Mouse (Mus musculus) CH12.LX (cell line): ENCODE data around the gene Dusp10. TPM values are rescaled to one million over a fixed set of nuclear protein-coding genes. Genes with fewer than 3 reads are reported as not detected.

ENCODE experiments used
- DNase-seq: peaks from one replicate; pipeline ENCODE4 v3.0.0-alpha.2; 2013; ENCODE audit errors: extremely low read depth
- H3K27ac ChIP-seq: 2 replicates; pipeline ENCODE4 v1.5.1; 2012; ENCODE audit warnings: low read depth, mild to moderate bottlenecking, control low read depth, moderate library complexity; ENCODE audit not compliant: insufficient read depth
- H3K27me3 ChIP-seq: replicated peaks from 2 replicates; pipeline ENCODE3; 2012; ENCODE audit warnings: inconsistent platforms
- H3K36me3 ChIP-seq, 2 experiments: replicated peaks in 1 of 2; 2 replicates each; pipeline versions ENCODE3 to v1.6.1; 2012; ENCODE audit warnings: inconsistent platforms in 1 of 2, low read length in 1 of 2, mild to moderate bottlenecking in 1 of 2, mixed read lengths in 1 of 2, moderate library complexity in 1 of 2; ENCODE audit not compliant: control insufficient read depth in 1 of 2, insufficient read depth in 1 of 2
- H3K4me1 ChIP-seq, 2 experiments: 2 replicates each; pipeline ENCODE4 v1.6.1; 2012; ENCODE audit warnings: inconsistent platforms in 1 of 2, moderate library complexity in 1 of 2; ENCODE audit not compliant: insufficient read depth in 2 of 2, control insufficient read depth in 1 of 2
- H3K4me2 ChIP-seq: 2 replicates; pipeline ENCODE4 v1.6.1; 2012; ENCODE audit warnings: low read depth, mild to moderate bottlenecking, control low read depth; ENCODE audit not compliant: poor library complexity, insufficient read depth, severe bottlenecking
- H3K4me3 ChIP-seq, 3 experiments: fragments of 150-350 bp in 1 of 3; sonication (generic) in 1 of 3; replicated peaks in 1 of 3; 2 replicates each; pipeline versions ENCODE3 to v1.5.1; 2011 to 2012; ENCODE audit warnings: low read depth in 2 of 3, low read length in 2 of 3, mild to moderate bottlenecking in 2 of 3, moderate library complexity in 2 of 3, control low read depth in 1 of 3, improper control_type of control experiment in 1 of 3, inconsistent platforms in 1 of 3, mixed read lengths in 1 of 3; ENCODE audit not compliant: poor library complexity in 1 of 3
- H3K79me2 ChIP-seq: replicated peaks from 2 replicates; pipeline ENCODE4 v1.6.1; 2012; ENCODE audit warnings: mild to moderate bottlenecking, moderate library complexity; ENCODE audit not compliant: control insufficient read depth, poor library complexity, insufficient read depth, severe bottlenecking; ENCODE audit errors: extremely low read depth
- H3K9ac ChIP-seq: 2 replicates; pipeline ENCODE4 v1.6.1; 2012; ENCODE audit warnings: low read depth, mild to moderate bottlenecking, control low read depth, moderate library complexity; ENCODE audit not compliant: insufficient read depth
- H3K9me3 ChIP-seq: replicated peaks from 2 replicates; pipeline ENCODE3; 2012; ENCODE audit warnings: low read length, inconsistent platforms, mixed read lengths
- BHLHE40 ChIP-seq: IDR thresholded peaks from 2 replicates; pipeline ENCODE4 v1.6.1; 2011; ENCODE audit warnings: mild to moderate bottlenecking, low read depth, low read length, improper control_type of control experiment
- CHD2 ChIP-seq: IDR thresholded peaks from 2 replicates; pipeline ENCODE4 v1.6.1; 2011; ENCODE audit warnings: low read length, improper control_type of control experiment
- CTCF ChIP-seq, 2 experiments: IDR thresholded peaks in 1 of 2; conservative IDR thresholded peaks in 1 of 2; 2 replicates each; pipeline ENCODE4 v1.5.1; 2011 to 2012; ENCODE audit warnings: low read depth in 2 of 2, low read length in 2 of 2, improper control_type of control experiment in 1 of 2, inconsistent platforms in 1 of 2, mild to moderate bottlenecking in 1 of 2, moderate library complexity in 1 of 2
- E2F4 ChIP-seq: IDR thresholded peaks from 2 replicates; pipeline ENCODE4 v1.6.1; 2011; ENCODE audit warnings: low read depth, low read length, improper control_type of control experiment; ENCODE audit not compliant: insufficient replicate concordance
- ELF1 ChIP-seq: IDR thresholded peaks from 2 replicates; pipeline ENCODE4 v1.6.1; 2014; ENCODE audit warnings: low read depth, mild to moderate bottlenecking, inconsistent platforms, low read length, improper control_type of control experiment
- EP300 ChIP-seq: IDR thresholded peaks from 2 replicates; pipeline ENCODE4 v1.6.1; 2011; ENCODE audit warnings: low read length, improper control_type of control experiment
- ETS1 ChIP-seq: conservative IDR thresholded peaks from 2 replicates; pipeline ENCODE4 v1.6.1; 2012; ENCODE audit warnings: low read depth, mild to moderate bottlenecking, inconsistent platforms, low read length, improper control_type of control experiment, moderate library complexity
- IRF4 ChIP-seq: IDR thresholded peaks from 2 replicates; pipeline ENCODE4 v1.6.1; 2014; ENCODE audit warnings: low read depth, mild to moderate bottlenecking, inconsistent platforms, low read length, improper control_type of control experiment
- KAT2A ChIP-seq: IDR thresholded peaks from 2 replicates; pipeline ENCODE4 v1.6.1; 2012; ENCODE audit warnings: low read length, improper control_type of control experiment, inconsistent platforms; ENCODE audit not compliant: insufficient replicate concordance
- MAFK ChIP-seq: IDR thresholded peaks from 2 replicates; pipeline ENCODE4 v1.6.1; 2011; ENCODE audit warnings: low read length, improper control_type of control experiment; ENCODE audit not compliant: insufficient replicate concordance
- MEF2A ChIP-seq: IDR thresholded peaks from 2 replicates; pipeline ENCODE4 v1.6.1; 2014; ENCODE audit warnings: low read depth, mild to moderate bottlenecking, inconsistent platforms, low read length, improper control_type of control experiment, borderline replicate concordance
- MXI1 ChIP-seq: IDR thresholded peaks from 2 replicates; pipeline ENCODE4 v1.6.1; 2011; ENCODE audit warnings: mild to moderate bottlenecking, low read depth, low read length, improper control_type of control experiment
- MYC ChIP-seq: IDR thresholded peaks from 2 replicates; pipeline ENCODE4 v1.6.1; 2011; ENCODE audit warnings: low read depth, mild to moderate bottlenecking, improper control_type of control experiment, low read length
- NRF1 ChIP-seq: IDR thresholded peaks from 2 replicates; pipeline ENCODE4 v1.6.1; 2014; ENCODE audit warnings: low read depth, mild to moderate bottlenecking, inconsistent platforms, low read length, improper control_type of control experiment, moderate library complexity
- PAX5 ChIP-seq: IDR thresholded peaks from 2 replicates; pipeline ENCODE4 v1.6.1; 2012; ENCODE audit warnings: low read length, inconsistent platforms, mixed read lengths
- POLR2A ChIP-seq: IDR thresholded peaks from 2 replicates; pipeline ENCODE4 v1.6.1; 2011; ENCODE audit warnings: low read depth, mild to moderate bottlenecking, improper control_type of control experiment, low read length
- POLR2AphosphoS2 ChIP-seq: IDR thresholded peaks from 2 replicates; pipeline ENCODE4 v1.6.1; 2011; ENCODE audit warnings: low read depth, low read length, improper control_type of control experiment
- RAD21 ChIP-seq: IDR thresholded peaks from 2 replicates; pipeline ENCODE4 v1.6.1; 2011; ENCODE audit warnings: low read depth, mild to moderate bottlenecking, low read length, improper control_type of control experiment, moderate library complexity
- RCOR1 ChIP-seq: conservative IDR thresholded peaks from 2 replicates; pipeline ENCODE4 v1.6.1; 2012; ENCODE audit warnings: low read depth, mild to moderate bottlenecking, inconsistent platforms, low read length, improper control_type of control experiment
- SIN3A ChIP-seq: IDR thresholded peaks from 2 replicates; pipeline ENCODE4 v1.6.1; 2012; ENCODE audit warnings: low read length, improper control_type of control experiment, inconsistent platforms
- TBP ChIP-seq: conservative IDR thresholded peaks from 2 replicates; pipeline ENCODE4 v1.6.1; 2011; ENCODE audit warnings: low read depth, low read length, improper control_type of control experiment
- TCF12 ChIP-seq: IDR thresholded peaks from 2 replicates; pipeline ENCODE4 v1.6.1; 2014; ENCODE audit warnings: low read depth, mild to moderate bottlenecking, inconsistent platforms, low read length, improper control_type of control experiment
- UBTF ChIP-seq: IDR thresholded peaks from 2 replicates; pipeline ENCODE4 v1.6.1; 2012; ENCODE audit warnings: low read depth, mild to moderate bottlenecking, inconsistent platforms, low read length, improper control_type of control experiment, moderate library complexity
- USF2 ChIP-seq: conservative IDR thresholded peaks from 2 replicates; pipeline ENCODE4 v1.6.1; 2011; ENCODE audit warnings: low read depth, low read length, improper control_type of control experiment
- ZC3H11A ChIP-seq: IDR thresholded peaks from 2 replicates; pipeline ENCODE4 v1.6.1; 2012; ENCODE audit warnings: low read depth, mild to moderate bottlenecking, inconsistent platforms, low read length, improper control_type of control experiment
- ZKSCAN1 ChIP-seq: IDR thresholded peaks from 2 replicates; pipeline ENCODE4 v1.6.1; 2012; ENCODE audit warnings: low read depth, inconsistent platforms, low read length, improper control_type of control experiment, borderline replicate concordance
- ZMIZ1 ChIP-seq: IDR thresholded peaks from 2 replicates; pipeline ENCODE4 v1.6.1; 2012; ENCODE audit warnings: low read depth, mild to moderate bottlenecking, inconsistent platforms, low read length, improper control_type of control experiment
- dilution Hi-C: fragments of 300-500 bp; cut with MboI; formaldehyde crosslinking; loops from 2 replicates; pipeline ENCODE4 v1.14.3; 2020; ENCODE audit warnings: low sequenced_read_pairs; ENCODE audit not compliant: extremely low pct_unique_long_range_greater_than_20kb, extremely low pct_ligation_motif_present
- in situ Hi-C: fragments of 300-500 bp; cut with MboI; formaldehyde crosslinking; loops from 3 replicates; pipeline ENCODE4 v1.14.3; 2019; ENCODE audit warnings: low sequenced_read_pairs, low pct_ligation_motif_present, low pct_unique_long_range_greater_than_20kb, mixed read lengths
- polyA plus RNA-seq: library from polyadenylated mRNA; unstranded; fragments of >175 nt; gene quantifications from 2 replicates; pipeline ENCODE4 v1.2.1, GENCODE M21; 2012; ENCODE audit warnings: low read depth; ENCODE audit not compliant: insufficient read length
- total RNA-seq, 2 experiments: library from RNA; depleted of rRNA; stranded (reverse); fragments of 300-350 nt in 1 of 2; fragments of >200 nt in 1 of 2; gene quantifications; 2 replicates each; pipeline ENCODE4 v1.2.3; 2012 to 2014

The Dusp10 gene
- total and polyA plus RNA-seq, 3 experiments: 2.8 to 16.1 (median 14.2) TPM

DNA sequence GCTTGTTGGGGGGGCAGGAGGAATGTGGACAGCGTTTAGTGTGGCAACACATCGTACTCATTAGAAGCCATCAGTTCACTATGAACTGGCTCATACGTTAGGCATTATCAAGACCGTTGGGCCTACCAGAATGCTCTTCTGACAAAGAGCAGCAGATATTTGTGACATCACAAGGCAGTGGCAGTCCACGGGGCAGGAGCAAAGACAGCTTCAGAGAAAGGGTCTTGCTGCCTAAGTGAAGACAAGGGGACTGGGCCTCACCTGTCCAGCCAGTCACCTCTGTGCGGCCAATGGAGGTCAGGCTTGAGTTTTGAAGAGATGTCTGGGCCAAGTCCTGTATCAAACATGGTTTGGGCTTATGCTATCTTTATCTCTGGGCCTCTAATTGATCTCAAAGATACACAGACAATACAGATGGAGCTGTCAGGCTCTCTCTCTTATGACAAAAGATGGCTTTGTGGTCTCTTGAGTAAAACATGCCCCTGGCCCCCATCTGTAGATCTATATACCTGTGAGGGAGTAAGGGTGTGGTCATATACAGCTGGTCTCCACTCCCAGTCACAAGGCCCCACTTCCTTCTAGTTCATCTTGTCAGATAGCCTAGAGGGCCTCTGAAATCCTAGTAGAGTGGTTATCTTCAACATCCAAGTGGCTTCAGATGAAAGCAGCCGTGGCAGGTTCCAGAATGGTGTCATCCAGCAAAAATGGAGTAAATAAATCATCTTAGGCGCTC, 17.1 kb downstream of the Dusp10 start:
- H3K4me3 ChIP-seq: no peak overlapping the region
- H3K79me2 ChIP-seq: no peaks in the 10 kb centered on the region
- in situ Hi-C loops: loop anchor here (25.0 kb wide), 2 partner anchors 207 to 368 kb away; no protein-coding TSS in a partner anchor
- H3K36me3 ChIP-seq: no peaks in the 10 kb centered on the region
- no peak overlapping the region for H3K9ac ChIP-seq
- TF ChIP-seq USF2 (no peak), ETS1 (no peak), CTCF (conservative IDR thresholded peaks at IDR 0.05 in 1 of 2, IDR thresholded peaks at IDR 0.05 in 1 of 2; ENCODE audit: low read depth in 2 of 2, low read length in 2 of 2) (no peak), ZMIZ1 (no peak), ZC3H11A (no peak), ELF1 (no peak), RAD21 (no peak), TBP (no peak), CHD2 (no peak), KAT2A (no peak), MYC (no peak), SIN3A (no peak), MAFK (no peak), TCF12 (no peak), BHLHE40 (no peak), POLR2AphosphoS2 (no peak)
- H3K4me2 ChIP-seq: no peak overlapping the region
- peaks cover 0 to 26% of the 10 kb centered on the region in 2 experiments; a peak in 2 of 4 replicates for H3K4me1 ChIP-seq
- DNase-seq: no peak
- no peaks in the 10 kb centered on the region for H3K27me3 ChIP-seq
- no peaks in the 10 kb centered on the region for H3K9me3 ChIP-seq
- dilution Hi-C loops: no loop called here
- no peak overlapping the region for H3K27ac ChIP-seq

DNA sequence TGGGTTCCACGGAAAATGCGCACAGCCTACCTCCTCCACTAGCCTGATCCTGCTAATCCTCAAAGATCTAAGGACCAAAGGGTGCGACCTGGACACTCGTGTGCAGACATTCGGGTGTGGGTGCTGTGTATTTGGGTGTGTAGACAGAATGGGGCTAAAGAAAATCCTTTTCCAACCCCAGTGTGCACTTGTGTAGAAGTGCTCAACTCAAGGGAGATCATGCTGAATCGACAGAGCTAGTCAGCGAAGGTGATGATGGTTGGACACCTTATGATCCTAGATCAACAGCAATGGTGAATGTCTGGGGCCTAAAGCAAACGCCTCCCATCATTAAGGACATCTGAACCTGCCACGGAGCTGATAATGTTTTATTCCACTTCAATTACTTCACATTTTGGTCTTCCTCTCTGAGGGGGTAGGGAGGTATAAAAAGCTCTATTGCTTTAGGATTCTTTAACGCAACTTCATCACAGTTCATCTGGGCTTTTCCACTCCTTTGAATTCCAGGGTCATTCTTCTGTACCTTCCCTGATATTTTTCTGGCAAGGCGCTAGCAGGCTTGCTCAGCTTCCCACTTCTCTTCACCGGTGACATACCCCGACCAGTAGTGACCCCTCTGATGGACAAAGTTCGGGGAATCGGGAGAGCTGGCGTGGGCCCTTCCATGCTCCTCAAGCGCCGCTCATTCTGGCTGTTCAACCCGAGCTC, 19.7 kb downstream of the Dusp10 start:
- peak overlapping the region in 2 of 3 experiments; percentile 64 to 68 for H3K4me3 ChIP-seq
- in situ Hi-C loops: loop anchor here (25.0 kb wide), 2 partner anchors 204 to 371 kb away; no protein-coding TSS in a partner anchor
- H3K9ac ChIP-seq: peak overlapping the region; percentile 65
- dilution Hi-C loops: no loop called here
- no peaks in the 10 kb centered on the region for H3K27me3 ChIP-seq
- peaks cover 0 to 31% of the 10 kb centered on the region in 2 experiments; a peak in 2 of 4 replicates for H3K4me1 ChIP-seq
- H3K36me3 ChIP-seq: peaks cover 0 to 18% of the 10 kb centered on the region in 2 experiments
- peak overlapping the region; percentile 81 for H3K4me2 ChIP-seq
- no peak for DNase-seq
- no peaks in the 10 kb centered on the region for H3K9me3 ChIP-seq
- no peak overlapping the region for H3K27ac ChIP-seq
- no peaks in the 10 kb centered on the region for H3K79me2 ChIP-seq
- TF ChIP-seq POLR2AphosphoS2 (no peak), ETS1 (no peak), IRF4 (no peak), ZKSCAN1 (no peak), RCOR1 (no peak), ZC3H11A (no peak), UBTF (no peak), EP300 (no peak), PAX5 (no peak), MEF2A (no peak), CTCF (conservative IDR thresholded peaks at IDR 0.05 in 1 of 2, IDR thresholded peaks at IDR 0.05 in 1 of 2; ENCODE audit: low read depth in 2 of 2, low read length in 2 of 2) (no peak), MXI1 (no peak), MAFK (no peak), KAT2A (no peak), POLR2A (no peak), E2F4 (no peak), NRF1 (no peak), ELF1 (no peak)
